Mouse (Mus musculus) lung, postnatal 36 days (tissue): ENCODE measurements around the gene Chmp6.

Source experiments
- DNase-seq: peaks from one replicate; pipeline ENCODE4 v3.0.0; 2022; ENCODE audit warnings: mixed read lengths

Chmp6 gene

GRCm38 (mm10) chr11:119939073-119939710, 26.0 kb downstream of the Chmp6 start:
- DNase-seq = no peak

GRCm38 (mm10) chr11:119939711-119940106, 26.5 kb downstream of the Chmp6 start:
- no peak for DNase-seq

- no peak for DNase-seq
Measured at GRCm38 (mm10) chr11:119940142-119940541, 26.9 kb downstream of the Chmp6 start.

- no peak for DNase-seq
Measured at GRCm38 (mm10) chr11:119941794-119942193, 28.6 kb downstream of the Chmp6 start.

- peak; percentile 45 for DNase-seq
Measured at GRCm38 (mm10) chr11:119942201-119942726, 29.0 kb downstream of the Chmp6 start.

- peak; percentile 99 for DNase-seq
Measured at GRCm38 (mm10) chr11:119942727-119943427, 29.6 kb downstream of the Chmp6 start, which contains the start of gene Baiap2. Baiap2 (plus strand) TSS chr11:119942763.

- DNase-seq = peak; percentile 33
Measured at GRCm38 (mm10) chr11:119943428-119943988, 30.3 kb downstream of the Chmp6 start.

- peak; percentile 90 for DNase-seq
Measured at GRCm38 (mm10) chr11:119945343-119945742, 32.1 kb downstream of the Chmp6 start.

GRCm38 (mm10) chr11:119947426-119947825, 34.2 kb downstream of the Chmp6 start:
- no peak for DNase-seq

GRCm38 (mm10) chr11:119947897-119948296, 34.7 kb downstream of the Chmp6 start:
- no peak for DNase-seq

GRCm38 (mm10) chr11:119948305-119948704, 35.1 kb downstream of the Chmp6 start:
- no peak for DNase-seq

GRCm38 (mm10) chr11:119948803-119949202, 35.6 kb downstream of the Chmp6 start:
- DNase-seq = peak; percentile 34

- no peak for DNase-seq
Measured at GRCm38 (mm10) chr11:119950535-119950934, 37.3 kb downstream of the Chmp6 start.

- DNase-seq = no peak
Measured at GRCm38 (mm10) chr11:119951326-119951725, 38.1 kb downstream of the Chmp6 start.

- DNase-seq = peak; percentile 87
Measured at GRCm38 (mm10) chr11:119952429-119953224, 39.4 kb downstream of the Chmp6 start.

- DNase-seq = peak; percentile 36
Measured at GRCm38 (mm10) chr11:119954233-119954632, 41.0 kb downstream of the Chmp6 start.

GRCm38 (mm10) chr11:119954749-119955337, 41.6 kb downstream of the Chmp6 start:
- peak; percentile 61 for DNase-seq

- DNase-seq = peak; percentile 65
Measured at GRCm38 (mm10) chr11:119955432-119955831, 42.2 kb downstream of the Chmp6 start.

- DNase-seq = no peak
Measured at GRCm38 (mm10) chr11:119956590-119956989, 43.3 kb downstream of the Chmp6 start.

- DNase-seq = peak; percentile 65
Measured at GRCm38 (mm10) chr11:119958856-119959255, 45.6 kb downstream of the Chmp6 start.

- no peak for DNase-seq
Measured at GRCm38 (mm10) chr11:119959714-119960113, 46.5 kb downstream of the Chmp6 start.

- DNase-seq = no peak
Measured at GRCm38 (mm10) chr11:119960671-119961070, 47.4 kb downstream of the Chmp6 start.
